Comparison of ENCODE assay signal across 8 mouse cellular contexts in the genomic region with DNA sequence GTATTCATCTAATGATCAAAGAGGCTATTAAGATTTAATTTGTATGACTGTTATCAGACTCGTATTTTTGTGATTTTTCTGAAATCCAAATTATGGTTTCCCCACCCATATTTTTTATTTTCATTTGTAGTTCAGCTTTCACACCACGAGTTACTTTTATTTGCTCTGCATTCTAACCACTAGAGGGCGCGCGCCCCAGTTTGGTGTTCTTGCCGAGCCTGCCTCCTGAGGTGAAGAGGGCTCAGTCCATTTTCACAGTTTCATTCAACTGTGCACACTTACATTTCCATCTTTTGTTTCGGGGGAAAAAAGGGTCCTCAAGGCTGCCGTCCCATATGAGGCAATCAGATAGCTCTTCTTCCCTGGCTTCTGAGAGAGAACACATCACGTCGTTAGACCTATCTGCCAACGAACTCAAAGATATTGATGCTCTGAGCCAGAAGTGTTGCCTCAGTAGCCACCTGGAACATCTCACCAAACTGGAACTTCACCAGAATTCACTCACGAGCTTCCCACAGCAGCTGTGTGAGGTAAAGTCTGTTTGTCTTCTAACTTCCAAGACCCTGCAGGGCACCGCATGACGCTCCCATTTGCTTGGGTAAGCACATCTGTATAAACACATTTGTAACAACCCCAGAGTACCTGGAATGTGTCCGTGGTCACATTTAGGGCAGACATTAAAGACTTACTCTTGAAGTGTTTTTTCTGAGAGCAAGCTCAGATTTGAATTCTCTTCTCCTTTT.
DNase-seq lines count a peak whose midpoint lies in the region; ATAC-seq lines count a peak whose summit lies in the region.

No protein-coding gene starts in this region.

- ATAC-seq in hematopoietic stem cell, adult 5-6 weeks (replicated peaks in 1 of 2; ENCODE audit: insufficient read depth in 1 of 2, low FRiP score in 2 of 2, low TSS enrichment in 1 of 2, low read depth in 1 of 2, poor library complexity in 2 of 2, severe bottlenecking in 2 of 2): peak; percentile 67 to 72; a peak in 3 of 4 replicates
- ATAC-seq in megakaryocyte progenitor cell, adult 5-6 weeks (replicated peaks; ENCODE audit: poor library complexity): peak; percentile 86

- DNase-seq in gastrocnemius, adult 18-20 months (ENCODE audit: low spot score): peak; percentile 24
- no peak for DNase-seq in gastrocnemius, adult 8-10 months (ENCODE audit: low spot score in 2 of 2)
- peak; percentile 4 for DNase-seq in ovary, postnatal 10 days (ENCODE audit: low spot score)
- DNase-seq in ovary, adult 18-20 months (ENCODE audit: low spot score): no peak
- peak; percentile 33 for DNase-seq in cerebellum, adult 8-10 months
- DNase-seq in urinary bladder, postnatal 25 days (ENCODE audit: low spot score): peak; percentile 63

Comparison
In these comparisons a context has a peak if more than half of its experiments do, and no peak if none do; other contexts are left out.
1. DNase-seq: peak in gastrocnemius, adult 18-20 months (single experiment), ovary, postnatal 10 days (single experiment), cerebellum, adult 8-10 months (single experiment) and urinary bladder, postnatal 25 days (single experiment); none in gastrocnemius, adult 8-10 months (0 of 2) and ovary, adult 18-20 months (single experiment).